Mouse (Mus musculus): ENCODE data around the gene Polr3g. TPM values are rescaled to one million over a fixed set of nuclear protein-coding genes. Genes with fewer than 3 reads are reported as not detected.

The Polr3g gene
- polyA plus RNA-seq (2015; fragmentation: Nextera tagmentation; extraction: Ambion mirVana): 5.5 and 8.6 TPM in 2 replicates

DNA sequence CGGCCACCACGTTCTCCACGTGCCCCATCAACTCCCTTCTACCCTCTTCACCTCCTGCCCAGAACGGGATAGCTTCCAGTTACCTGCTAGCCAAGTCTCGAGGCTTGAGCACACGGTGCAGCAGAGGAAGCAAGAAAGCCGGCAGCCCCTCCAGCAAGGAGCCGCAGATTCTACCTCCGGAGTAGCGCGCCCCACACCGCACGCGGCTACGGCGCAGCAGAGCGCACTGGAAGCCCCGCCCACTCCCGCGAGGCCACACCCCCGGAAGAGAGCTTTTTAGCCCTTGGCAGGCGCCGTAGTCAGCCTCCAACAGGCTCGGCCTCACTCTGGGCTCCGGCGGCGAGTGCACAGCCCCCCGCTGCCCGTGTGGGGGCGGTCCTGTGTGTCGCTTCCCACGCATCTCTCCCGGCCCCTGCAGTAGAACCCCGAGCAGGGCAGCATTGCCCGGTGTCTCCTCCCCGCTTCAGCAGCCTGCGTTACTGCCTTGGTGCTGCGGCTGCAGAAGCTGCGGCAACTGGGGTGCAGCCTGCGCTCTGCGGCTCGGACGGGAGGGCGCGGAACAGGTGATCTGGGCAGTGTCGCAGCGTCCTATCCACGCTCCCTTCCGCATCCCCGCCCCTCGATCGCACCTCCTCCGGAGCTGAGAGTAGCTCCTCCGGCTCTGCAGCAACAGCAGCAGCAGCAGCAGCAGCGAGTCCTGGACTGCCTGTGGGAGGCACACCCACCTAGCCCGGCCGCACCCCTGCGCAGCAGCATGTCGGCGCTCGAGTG lies at the start of gene Polr3g, which contains the start of gene Mblac2:
Gene Polr3g (minus strand): TSS at position 239 of the 771 bp plus-strand sequence.
Gene Mblac2 (plus strand): TSS at position 567 of the 771 bp plus-strand sequence.

DNA sequence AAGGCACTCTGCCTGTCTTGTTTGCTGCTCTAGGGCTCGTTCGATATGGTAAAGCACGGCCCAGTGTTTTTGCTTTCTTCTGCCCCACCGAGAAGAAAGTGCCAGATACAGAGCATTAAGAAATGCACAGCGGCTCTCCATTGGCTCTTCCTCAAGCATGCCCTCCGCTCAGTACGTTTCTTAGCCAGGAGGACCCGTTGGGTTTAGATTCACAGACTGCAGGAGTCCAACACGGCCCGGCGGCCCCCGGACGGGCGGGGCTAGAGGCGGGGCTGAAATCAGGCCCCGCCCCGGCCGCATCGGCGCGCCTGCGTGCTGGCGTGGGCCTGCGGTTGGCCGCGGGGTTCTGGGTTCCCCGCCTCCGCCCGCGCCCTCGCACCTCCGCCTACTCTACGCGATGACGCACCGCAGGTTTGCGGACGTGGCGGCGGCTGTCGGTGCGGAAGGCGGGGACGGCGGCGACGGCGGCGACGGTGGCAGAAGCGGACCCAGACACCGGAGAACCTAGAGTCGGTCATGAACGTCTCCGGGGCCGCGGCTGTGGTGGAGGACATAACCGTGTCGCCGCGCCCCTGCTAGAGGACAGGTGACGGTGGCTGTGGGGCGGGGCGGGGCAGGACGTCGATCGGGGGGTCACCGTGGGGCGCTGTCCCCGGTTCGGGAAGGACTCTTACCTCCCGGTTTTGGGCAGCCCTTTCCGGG lies 53.3 kb downstream of the Polr3g start, which contains the start of gene Lysmd3:
Gene Lysmd3 (plus strand): TSS at position 313 of the 702 bp plus-strand sequence.

GRCm38 (mm10) chr13:81632720-81633415 lies 77.9 kb downstream of the Polr3g start, which contains the start of gene Adgrv1:
Gene Adgrv1, minus strand, starts transcription at chr13:81633154.

Other genes with a start within 250 kb of the Polr3g start
- 5.2 and 5.5 TPM in 2 replicates for gene Adgrv1, start 77.9 kb downstream of the Polr3g start, polyA plus RNA-seq (2015; fragmentation: Nextera tagmentation; extraction: Ambion mirVana)
- 12.7 and 12.8 TPM in 2 replicates for gene Lysmd3, start 53.4 kb downstream of the Polr3g start, polyA plus RNA-seq (2015; fragmentation: Nextera tagmentation; extraction: Ambion mirVana)
- gene Mblac2, start 328 bp upstream of the Polr3g start, polyA plus RNA-seq (2015; fragmentation: Nextera tagmentation; extraction: Ambion mirVana): 113 and 114 TPM in 2 replicates
- gene Cetn3, start 72.1 kb upstream of the Polr3g start, polyA plus RNA-seq (2015; fragmentation: Nextera tagmentation; extraction: Ambion mirVana): 243 and 250 TPM in 2 replicates